ENCODE assay signal across 8 mouse cellular contexts in the genomic region with DNA sequence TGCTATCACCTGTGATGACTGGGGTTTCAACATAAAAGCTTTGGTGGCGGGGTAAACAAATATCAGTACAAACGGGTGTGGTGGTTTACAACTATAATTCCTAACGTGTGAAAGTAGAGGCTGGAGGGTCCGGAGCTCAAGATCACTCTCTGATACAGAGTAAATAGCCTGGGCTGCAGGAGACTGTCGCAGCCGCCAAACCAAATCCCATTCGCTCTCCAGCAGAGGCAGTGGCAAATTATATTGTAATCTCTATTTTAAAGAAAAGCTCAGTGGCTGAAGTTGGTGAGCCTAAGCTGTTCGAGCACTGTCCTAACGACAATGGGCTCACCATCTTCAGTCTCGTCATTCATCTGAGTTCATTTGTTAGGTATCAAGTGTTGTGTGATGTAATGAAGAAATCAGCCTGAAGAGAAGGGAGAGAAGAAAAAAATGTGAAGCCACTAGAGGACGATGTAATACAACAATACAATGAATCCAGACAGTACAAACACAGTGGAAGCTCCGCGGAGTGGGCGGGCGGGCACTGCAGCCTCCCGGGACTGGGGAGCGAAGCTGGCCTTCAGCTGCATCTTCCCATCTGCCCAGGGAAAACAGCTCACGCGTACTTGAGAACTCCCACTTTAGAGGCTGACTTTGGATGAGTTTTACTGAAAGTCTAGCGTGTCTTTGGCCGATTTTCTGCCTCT. TPM values are rescaled to one million over a fixed set of nuclear protein-coding genes. Genes with fewer than 3 reads are reported as not detected.
A peak's percentile ranks its signal among the peaks of the same experiment; 100 is the strongest.
DNase-seq lines count a peak whose midpoint lies in the region; ATAC-seq lines count a peak whose summit lies in the region.

No protein-coding gene starts in this region.

- peak; percentile 75; the same call in 1 of the 2 replicates for ATAC-seq in cerebellum, adult (ENCODE audit: insufficient number of reproducible peaks, low FRiP score, low TSS enrichment)
- ATAC-seq in neural tube, embryonic 14.5 days (ENCODE audit: low read depth): peak; percentile 70; the same call in 1 of the 2 replicates

- H3K27me3 ChIP-seq in neural tube, embryonic 14.5 days (ENCODE audit: control insufficient read depth, insufficient read depth, low read length): no peaks in the 10 kb centered on the region

- H3K4me1 ChIP-seq in neural tube, embryonic 14.5 days (ENCODE audit: control insufficient read depth, insufficient read depth, low read length): no peaks in the 10 kb centered on the region

- no peaks in the 10 kb centered on the region for H3K9me3 ChIP-seq in neural tube, embryonic 14.5 days (ENCODE audit: control insufficient read depth, low read length)

- no peak overlapping the region for H3K9ac ChIP-seq in neural tube, embryonic 14.5 days (replicated peaks; ENCODE audit: low read depth, low read length)

- peak overlapping the region; percentile 6; the same call in 1 of the 2 replicates for H3K4me2 ChIP-seq in neural tube, embryonic 14.5 days (ENCODE audit: low read depth, low read length)

- H3K27ac ChIP-seq in neural tube, embryonic 14.5 days (ENCODE audit: low read depth, low read length): no peak overlapping the region

- no peak for DNase-seq in cerebellum, adult 8-10 months
- peak; percentile 29 for DNase-seq in urinary bladder, postnatal 25 days (ENCODE audit: low spot score)
- no peak for DNase-seq in urinary bladder, adult 2 months (ENCODE audit: low spot score)
- peak; percentile 53 for DNase-seq in heart, postnatal 4 days
- peak; percentile 50 to 63 for DNase-seq in layer of hippocampus, postnatal 14 days (ENCODE audit: low spot score in 2 of 2)
- DNase-seq in natural killer cell, adult 2 months (ENCODE audit: low spot score in 2 of 2): no peak

- H3K36me3 ChIP-seq in neural tube, embryonic 14.5 days (ENCODE audit: control insufficient read depth, insufficient read depth, low read length): no peaks in the 10 kb centered on the region

- WGBS in neural tube, embryonic 14.5 days: 49% methylated on average over 21 of the region's 21 CpGs

- no peak overlapping the region for H3K4me3 ChIP-seq in neural tube, embryonic 14.5 days (ENCODE audit: low read depth, low read length)

RNA-seq across cellular contexts. Expression of a gene that starts 13.8 kb away (rescaled TPM):
- polyA plus RNA-seq in urinary bladder, adult 2 months (2012; rRNA removed): 44.7 and 48.8 TPM in 2 replicates
- total RNA-seq in heart, postnatal 4 days (2021): 10 to 100 TPM; 32.6 to 33.5 TPM
- 10 to 100 TPM; 35.3 to 37.4 TPM for total RNA-seq in layer of hippocampus, postnatal 14 days (2021)
- 40.2 and 45.3 TPM in 2 replicates for polyA plus RNA-seq in neural tube, embryonic 14.5 days (2014; fragmentation: Nextera tagmentation; extraction: Ambion mirVana)

Comparison
In these comparisons a context has a peak if more than half of its experiments do, and no peak if none do; other contexts are left out.
1. DNase-seq: peak in urinary bladder, postnatal 25 days (single experiment), heart, postnatal 4 days (single experiment) and layer of hippocampus, postnatal 14 days (2 of 2); none in cerebellum, adult 8-10 months (single experiment), urinary bladder, adult 2 months (single experiment) and natural killer cell, adult 2 months (0 of 2).